Mouse (Mus musculus) WW6 (cell line): ENCODE measurements around the gene Lrmda.

Source experiments
- DNase-seq: peaks from one replicate; pipeline ENCODE4 v3.0.0-alpha.2; 2013; ENCODE audit warnings: low read depth, low spot score

The Lrmda gene

GRCm38 (mm10) chr14:22043420-22043819 lies 23.9 kb downstream of the Lrmda start:
- no peak for DNase-seq

GRCm38 (mm10) chr14:22046262-22046856 lies 26.8 kb downstream of the Lrmda start:
- DNase-seq = no peak

- no peak for DNase-seq
Observed at GRCm38 (mm10) chr14:22048068-22048899, 28.8 kb downstream of the Lrmda start.

- no peak for DNase-seq
Observed at GRCm38 (mm10) chr14:22048900-22049199, 29.3 kb downstream of the Lrmda start.

GRCm38 (mm10) chr14:22049282-22049681 lies 29.8 kb downstream of the Lrmda start:
- no peak for DNase-seq

- no peak for DNase-seq
Observed at GRCm38 (mm10) chr14:22051941-22052664, 32.6 kb downstream of the Lrmda start.

- no peak for DNase-seq
Observed at GRCm38 (mm10) chr14:22055630-22056029, 36.1 kb downstream of the Lrmda start.

- DNase-seq = no peak
Observed at GRCm38 (mm10) chr14:22056246-22056645, 36.7 kb downstream of the Lrmda start.

GRCm38 (mm10) chr14:22058729-22059128 lies 39.2 kb downstream of the Lrmda start:
- peak; percentile 29 for DNase-seq

- no peak for DNase-seq
Observed at GRCm38 (mm10) chr14:22059348-22059861, 39.9 kb downstream of the Lrmda start.

- no peak for DNase-seq
Observed at GRCm38 (mm10) chr14:22060787-22061186, 41.3 kb downstream of the Lrmda start.

- DNase-seq = no peak
Observed at GRCm38 (mm10) chr14:22062117-22062855, 42.8 kb downstream of the Lrmda start.

- DNase-seq = no peak
Observed at GRCm38 (mm10) chr14:22069169-22069568, 49.7 kb downstream of the Lrmda start.

- no peak for DNase-seq
Observed at GRCm38 (mm10) chr14:22073385-22073784, 53.9 kb downstream of the Lrmda start.

- no peak for DNase-seq
Observed at GRCm38 (mm10) chr14:22074229-22074628, 54.7 kb downstream of the Lrmda start.

GRCm38 (mm10) chr14:22083931-22084330 lies 64.4 kb downstream of the Lrmda start:
- no peak for DNase-seq

GRCm38 (mm10) chr14:22085411-22085810 lies 65.9 kb downstream of the Lrmda start:
- DNase-seq = no peak

GRCm38 (mm10) chr14:22088604-22089003 lies 69.1 kb downstream of the Lrmda start:
- no peak for DNase-seq

- DNase-seq = no peak
Observed at GRCm38 (mm10) chr14:22089331-22089730, 69.8 kb downstream of the Lrmda start.

GRCm38 (mm10) chr14:22089866-22090470 lies 70.5 kb downstream of the Lrmda start:
- no peak for DNase-seq

- no peak for DNase-seq
Observed at GRCm38 (mm10) chr14:22090778-22091211, 71.3 kb downstream of the Lrmda start.
